Mouse (Mus musculus) lung, adult 2 months (tissue): ENCODE measurements around the gene Ak9.
"Not testable (repeated sequence)": the region's sequence is repeated elsewhere in the genome, so short reads cannot be mapped to it uniquely, and the experiment has no call there.

Source experiments
- CTCF ChIP-seq: fragments of 200-500 bp; IDR thresholded peaks from 2 replicates; pipeline ENCODE4 v1.5.1; 2011; ENCODE audit warnings: mild to moderate bottlenecking, low read length, control low read depth; ENCODE audit not compliant: insufficient read depth
- POLR2A ChIP-seq: fragments of 200-500 bp; IDR thresholded peaks from 2 replicates; pipeline ENCODE4 v1.6.1; 2011; ENCODE audit warnings: low read depth, mild to moderate bottlenecking, control low read depth, low read length, borderline replicate concordance; ENCODE audit errors: extremely low read depth

- TF ChIP-seq CTCF, POLR2A: not testable (repeated sequence)
Measured at GRCm38 (mm10) chr10:41415368-41415767, 111.6 kb downstream of the Ak9 start.
